Mouse (Mus musculus): ENCODE data around the gene Pip5k1a. TPM values are rescaled to one million over a fixed set of nuclear protein-coding genes. Genes with fewer than 3 reads are reported as not detected.
A peak's percentile ranks its signal among the peaks of the same experiment; 100 is the strongest.
"Not testable (repeated sequence)": the region's sequence is repeated elsewhere in the genome, so short reads cannot be mapped to it uniquely, and the experiment has no call there.

Gene Pip5k1a
- polyA plus RNA-seq, 1 experiment from 2014 or later = 15.4 TPM

DNA sequence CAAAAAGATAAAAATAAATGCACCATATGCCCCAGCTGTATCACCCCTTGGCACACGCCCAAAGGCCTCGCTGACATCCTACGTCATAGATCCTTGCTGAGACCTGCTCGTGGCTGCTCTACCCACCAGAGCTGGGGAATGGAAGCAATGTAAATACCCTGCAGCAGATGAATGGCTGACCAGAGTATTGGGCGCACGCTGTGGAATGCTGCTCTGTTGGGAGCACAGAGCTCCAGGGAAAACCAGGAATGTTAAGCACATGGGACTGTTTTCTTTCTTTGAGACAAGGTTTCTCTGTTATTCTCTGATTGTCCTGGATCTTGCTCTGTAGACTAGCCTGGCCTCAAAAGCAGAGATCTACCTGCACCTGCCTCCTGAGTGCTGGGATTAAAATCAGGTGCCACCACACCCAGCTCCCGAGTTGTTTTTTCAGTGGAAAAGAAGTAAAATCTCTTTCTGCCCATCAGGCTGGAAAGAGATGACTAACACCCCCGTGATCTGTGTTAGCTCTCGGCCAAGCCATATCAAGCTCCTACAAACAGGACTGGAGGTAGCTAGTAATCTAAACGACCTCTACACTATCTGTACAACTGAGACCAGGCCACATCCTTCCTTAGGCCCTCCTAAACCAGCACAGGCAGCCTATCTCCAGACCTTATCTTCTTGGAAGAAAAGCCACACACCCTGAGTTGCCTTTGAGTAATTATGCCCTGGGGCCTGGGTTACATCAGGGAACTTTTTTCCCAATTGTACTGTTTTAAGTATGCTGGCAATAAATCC is 52.1 kb downstream of the Pip5k1a start:
- ATAC-seq (ENCODE audit: low FRiP score) = no peak
- no peak overlapping the region for H3K4me3 ChIP-seq
- H3K27me3 ChIP-seq = no peaks in the 10 kb centered on the region
- H3K36me3 ChIP-seq = peaks cover 28% of the 10 kb centered on the region
- H3K27ac ChIP-seq = no peak overlapping the region
- WGBS = 59% methylated on average over 10 of the region's 10 CpGs
- no peak overlapping the region for H3K9ac ChIP-seq
- H3K9me3 ChIP-seq = no peaks in the 10 kb centered on the region
- H3K4me1 ChIP-seq (replicated peaks) = peaks cover 7% of the 10 kb centered on the region
- H3K4me2 ChIP-seq = no peak overlapping the region

DNA sequence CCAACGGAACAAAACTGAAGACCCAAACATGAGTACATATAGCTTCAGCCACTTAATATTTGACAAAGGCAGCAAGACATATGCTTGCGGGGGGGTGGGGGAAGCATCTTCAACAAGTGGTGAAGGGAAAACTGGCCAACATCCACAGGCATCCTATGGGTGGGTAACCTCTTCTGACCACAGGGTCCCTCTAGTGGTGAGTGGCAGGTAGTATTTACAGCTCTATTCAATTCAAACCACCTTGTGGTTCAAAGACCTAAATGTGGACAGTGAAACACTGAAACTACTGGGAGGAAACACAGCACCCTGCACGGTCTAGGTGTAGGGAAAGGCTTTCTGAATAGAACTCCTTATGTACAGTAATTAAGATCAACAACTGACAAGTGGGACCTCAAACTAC is 53.0 kb downstream of the Pip5k1a start:
- H3K9me3 ChIP-seq = no peaks in the 10 kb centered on the region
- H3K27ac ChIP-seq = no peak overlapping the region
- H3K4me3 ChIP-seq = no peak overlapping the region
- H3K4me2 ChIP-seq = no peak overlapping the region
- H3K27me3 ChIP-seq = no peaks in the 10 kb centered on the region
- peaks cover 18% of the 10 kb centered on the region for H3K36me3 ChIP-seq
- ATAC-seq (ENCODE audit: low FRiP score) = peak; percentile 43; the same call in 1 of the 2 replicates
- no peak overlapping the region for H3K9ac ChIP-seq
- 48% methylated on average over 3 of the region's 3 CpGs for WGBS
- peaks cover 7% of the 10 kb centered on the region for H3K4me1 ChIP-seq (replicated peaks)

DNA sequence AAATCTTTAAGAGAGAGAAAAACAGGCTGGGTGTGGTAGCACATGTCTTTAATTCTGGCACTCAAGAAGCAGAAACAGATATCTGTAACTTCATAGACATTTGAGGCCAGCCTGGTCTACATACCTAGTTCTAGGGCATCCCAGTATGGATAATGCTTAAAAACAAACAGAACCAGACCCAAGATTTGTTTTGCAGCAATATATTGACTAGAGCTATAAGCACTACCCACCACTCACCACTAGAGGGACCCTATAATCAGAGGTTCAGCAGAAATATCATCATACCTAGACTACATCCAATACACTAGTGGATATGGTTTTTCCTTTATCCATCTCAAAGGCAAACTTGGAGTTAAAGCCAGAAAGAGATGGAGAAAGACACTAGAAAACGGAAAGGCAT is 53.8 kb downstream of the Pip5k1a start:
- no peak overlapping the region for H3K27ac ChIP-seq
- WGBS = 40% methylated on average over 1 of the region's 1 CpGs
- H3K27me3 ChIP-seq = 0 out of 2 replicates have a peak, but pooled peaks cover 3% of the 10 kb centered on the region
- no peak overlapping the region for H3K9ac ChIP-seq
- H3K4me3 ChIP-seq = no peak overlapping the region
- peaks cover 12% of the 10 kb centered on the region for H3K36me3 ChIP-seq
- no peaks in the 10 kb centered on the region for H3K9me3 ChIP-seq
- ATAC-seq (ENCODE audit: low FRiP score) = no peak
- peaks cover 7% of the 10 kb centered on the region for H3K4me1 ChIP-seq (replicated peaks)
- no peak overlapping the region for H3K4me2 ChIP-seq

DNA sequence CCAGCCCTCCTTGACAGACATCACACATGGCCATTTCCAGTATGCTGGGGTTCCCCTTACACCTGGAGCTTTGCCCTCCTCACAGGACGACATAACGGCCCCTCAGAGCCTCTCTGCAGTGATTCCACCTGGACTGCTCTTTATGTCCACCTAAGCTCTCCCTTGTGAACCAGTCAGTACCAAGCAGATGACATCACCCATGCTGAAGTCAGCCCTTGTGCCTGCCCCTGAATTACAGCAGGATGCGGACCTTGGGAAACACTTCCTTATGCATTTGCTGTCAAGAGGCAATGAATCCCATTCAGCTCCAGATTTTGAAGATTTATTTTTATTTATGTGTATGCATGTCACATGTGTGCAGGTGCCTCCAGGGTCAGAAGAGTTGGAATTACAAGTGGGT is 58.8 kb downstream of the Pip5k1a start:
- H3K4me2 ChIP-seq = no peak overlapping the region
- no peaks in the 10 kb centered on the region for H3K36me3 ChIP-seq
- peaks cover under 1% of the 10 kb centered on the region; the same call in 1 of the 2 replicates for H3K4me1 ChIP-seq (replicated peaks)
- H3K4me3 ChIP-seq = no peak overlapping the region
- H3K9me3 ChIP-seq = no peaks in the 10 kb centered on the region
- H3K9ac ChIP-seq = no peak overlapping the region
- 83% methylated on average over 3 of the region's 3 CpGs for WGBS
- H3K27ac ChIP-seq = no peak overlapping the region
- H3K27me3 ChIP-seq = peaks cover 5% of the 10 kb centered on the region; the same call in 1 of the 2 replicates
- ATAC-seq (ENCODE audit: low FRiP score) = no peak

DNA sequence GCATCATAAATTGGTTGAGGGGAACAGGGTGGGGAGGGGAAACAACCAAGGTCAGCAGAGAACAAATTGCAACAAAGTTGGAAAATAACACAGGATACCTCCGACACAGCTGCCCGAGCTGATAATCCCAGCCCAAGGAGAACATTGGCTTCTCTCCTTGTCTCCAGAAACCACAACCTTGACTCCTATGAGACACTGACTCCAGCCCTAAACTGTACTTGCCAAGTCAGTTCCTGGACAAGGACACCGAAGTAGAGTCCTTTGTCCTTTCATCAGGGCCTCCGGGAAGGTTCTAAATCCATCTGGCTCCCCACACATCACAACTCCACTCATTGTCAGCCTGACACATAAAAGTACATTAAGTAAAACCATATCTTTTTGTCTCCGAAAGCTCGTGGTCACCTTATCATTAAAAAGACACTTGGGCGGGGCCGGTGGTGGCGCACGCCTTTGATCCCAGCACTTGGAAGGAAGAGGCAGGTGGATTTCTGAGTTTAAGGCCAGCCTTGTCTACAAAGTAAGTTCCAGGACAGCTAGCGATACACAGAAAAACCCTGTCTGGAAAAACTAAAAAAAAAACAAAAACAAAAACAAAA is 60.2 kb downstream of the Pip5k1a start:
- no peak for ATAC-seq (ENCODE audit: low FRiP score)

DNA sequence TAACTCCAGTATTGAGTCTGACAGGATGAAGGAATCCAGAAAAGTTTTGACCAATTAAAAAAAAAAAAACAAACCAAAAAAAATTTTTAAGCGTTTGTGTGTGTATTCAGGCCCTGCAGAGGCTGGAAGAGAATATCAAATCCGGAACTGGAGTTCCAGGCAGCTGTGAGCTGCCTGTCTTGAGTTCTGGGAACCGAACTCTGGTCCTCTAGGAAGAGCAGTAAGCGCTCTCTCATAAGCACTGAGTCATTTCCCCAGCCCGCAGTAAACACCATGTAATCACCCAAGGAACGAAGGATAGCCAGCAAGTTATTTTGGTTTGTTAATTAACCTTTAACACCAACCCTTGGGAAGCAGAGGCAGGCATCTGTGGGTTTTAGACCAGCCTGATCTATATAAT is 63.5 kb downstream of the Pip5k1a start:
- H3K9me3 ChIP-seq = no peaks in the 10 kb centered on the region
- peaks cover 3% of the 10 kb centered on the region; the same call in 1 of the 2 replicates for H3K27me3 ChIP-seq
- ATAC-seq (ENCODE audit: low FRiP score) = no peak
- H3K4me3 ChIP-seq = no peak overlapping the region
- H3K36me3 ChIP-seq = peaks cover 9% of the 10 kb centered on the region
- no peak overlapping the region for H3K9ac ChIP-seq
- H3K27ac ChIP-seq = no peak overlapping the region
- H3K4me1 ChIP-seq (replicated peaks) = peaks cover 11% of the 10 kb centered on the region
- 77% methylated on average over 6 of the region's 6 CpGs for WGBS
- H3K4me2 ChIP-seq = peak overlapping the region; percentile 76; the same call in 1 of the 2 replicates

More for the DNA sequence above, 60.2 kb downstream of the Pip5k1a start:
- H3K27ac ChIP-seq = no peak overlapping the region
- H3K9me3 ChIP-seq = no peaks in the 10 kb centered on the region
- 91% methylated on average over 11 of the region's 11 CpGs for WGBS
- no peaks in the 10 kb centered on the region for H3K36me3 ChIP-seq
- no peak overlapping the region for H3K4me2 ChIP-seq
- H3K9ac ChIP-seq = no peak overlapping the region
- H3K4me1 ChIP-seq (replicated peaks) = peaks cover 7% of the 10 kb centered on the region
- no peak overlapping the region for H3K4me3 ChIP-seq
- peaks cover 5% of the 10 kb centered on the region; the same call in 1 of the 2 replicates for H3K27me3 ChIP-seq

DNA sequence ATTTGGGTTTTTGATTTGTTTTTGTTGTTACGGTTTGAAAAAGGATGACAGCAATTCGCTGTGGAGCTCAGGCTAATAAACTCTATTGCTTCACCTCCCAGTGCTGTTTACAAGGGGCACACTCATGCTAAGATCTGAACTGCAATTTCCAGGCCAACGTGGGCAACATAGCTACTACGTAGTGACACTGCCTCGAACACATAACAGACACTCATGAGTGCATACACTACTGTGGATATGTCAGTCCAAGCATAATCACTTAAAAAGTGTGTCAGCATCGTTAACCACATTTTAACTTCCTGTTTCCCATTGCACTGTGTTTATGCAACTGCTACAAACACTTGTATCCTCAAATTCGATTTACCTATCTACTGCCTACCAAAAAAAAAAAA is 63.9 kb downstream of the Pip5k1a start:
- H3K4me3 ChIP-seq = peak overlapping the region; percentile 82
- peak overlapping the region; percentile 71 for H3K27ac ChIP-seq
- H3K36me3 ChIP-seq = peaks cover 12% of the 10 kb centered on the region
- peak; percentile 67 for ATAC-seq (ENCODE audit: low FRiP score)
- peaks cover 11% of the 10 kb centered on the region for H3K4me1 ChIP-seq (replicated peaks)
- WGBS = 40% methylated on average over 7 of the region's 7 CpGs
- H3K27me3 ChIP-seq = peaks cover 2% of the 10 kb centered on the region; the same call in 1 of the 2 replicates
- peak overlapping the region; percentile 61; the same call in 1 of the 2 replicates for H3K9ac ChIP-seq
- no peaks in the 10 kb centered on the region for H3K9me3 ChIP-seq
- peak overlapping the region; percentile 76 for H3K4me2 ChIP-seq

DNA sequence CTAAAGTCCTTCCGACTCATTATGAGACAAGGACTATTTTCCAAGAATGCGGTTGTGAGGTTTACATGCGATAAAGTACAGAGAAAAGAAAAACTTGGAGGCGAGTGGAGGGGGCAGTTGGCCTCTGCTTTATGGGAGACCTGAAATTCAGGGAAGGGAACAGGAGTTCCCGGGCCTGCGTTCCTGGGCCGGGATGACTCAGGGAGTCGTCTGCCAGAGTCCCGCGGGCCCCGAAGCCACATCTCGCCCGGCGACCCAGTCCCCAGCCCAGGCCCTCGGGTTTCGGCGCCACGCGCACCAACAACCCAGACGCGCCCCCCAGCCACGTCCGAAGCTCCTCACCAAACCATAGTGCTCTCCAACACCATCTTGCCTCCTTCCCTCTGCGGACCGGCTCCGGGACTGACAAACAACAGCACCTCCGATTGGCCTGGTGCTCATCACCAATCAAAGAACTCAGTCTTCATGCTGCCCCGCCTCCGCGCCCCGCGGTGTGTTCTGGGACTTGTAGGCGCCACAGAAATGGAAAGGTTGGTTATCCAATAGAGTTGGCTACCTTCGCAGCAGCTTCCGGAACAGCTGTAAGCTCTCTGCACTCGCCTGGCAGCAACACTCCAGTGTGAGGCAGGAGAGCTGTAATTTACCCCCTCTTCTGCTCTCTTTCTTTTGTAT is 64.4 kb downstream of the Pip5k1a start, which contains the start of gene Psmd4:
Gene Psmd4, minus strand, starts transcription at position 449 of the 672 bp plus-strand sequence.
- Histone ChIP-seq H3K4me1 (replicated peaks) (peaks cover 11% of the 10 kb centered on the region), H3K4me2 (peak within 1 kb of the TSS; percentile 76), H3K9me3 (no peaks in the 10 kb centered on the region), H3K27me3 (no peaks in the 10 kb centered on the region), H3K4me3 (peak within 1 kb of the TSS; percentile 82), H3K36me3 (peaks cover 12% of the 10 kb centered on the region), H3K9ac (peak within 1 kb of the TSS; percentile 89), H3K27ac (peak within 1 kb of the TSS; percentile 71)
- WGBS = under 1% methylated on average over 36 of the region's 36 CpGs
- peak; percentile 99 for ATAC-seq (ENCODE audit: low FRiP score)

DNA sequence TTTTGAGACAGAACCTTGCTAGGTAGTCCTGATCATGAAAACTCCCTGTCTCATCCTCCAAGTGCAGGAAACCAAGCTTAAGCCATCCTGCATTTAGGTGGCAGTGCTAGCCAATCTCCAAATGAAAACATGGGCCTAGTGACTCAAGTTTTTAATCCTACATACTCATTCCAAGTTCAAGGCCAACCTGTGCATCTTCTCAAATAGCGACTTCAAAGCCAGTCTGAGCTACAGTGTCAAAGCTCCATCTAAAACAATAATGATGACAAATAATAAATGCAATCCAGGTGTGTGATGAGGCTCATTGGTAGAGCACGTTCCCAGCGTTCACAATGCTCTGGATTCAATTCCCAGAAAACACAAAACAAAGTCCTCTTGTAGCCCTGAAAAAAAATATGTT is 65.1 kb downstream of the Pip5k1a start:
- H3K27me3 ChIP-seq = no peaks in the 10 kb centered on the region
- H3K4me1 ChIP-seq (replicated peaks) = peaks cover 11% of the 10 kb centered on the region
- H3K36me3 ChIP-seq = peaks cover 13% of the 10 kb centered on the region
- ATAC-seq (ENCODE audit: low FRiP score) = no peak
- H3K9ac ChIP-seq = peak overlapping the region; percentile 89
- no peaks in the 10 kb centered on the region for H3K9me3 ChIP-seq
- WGBS = 14% methylated on average over 3 of the region's 3 CpGs
- peak overlapping the region; percentile 76 for H3K4me2 ChIP-seq
- H3K4me3 ChIP-seq = peak overlapping the region; percentile 82
- no peak overlapping the region for H3K27ac ChIP-seq

DNA sequence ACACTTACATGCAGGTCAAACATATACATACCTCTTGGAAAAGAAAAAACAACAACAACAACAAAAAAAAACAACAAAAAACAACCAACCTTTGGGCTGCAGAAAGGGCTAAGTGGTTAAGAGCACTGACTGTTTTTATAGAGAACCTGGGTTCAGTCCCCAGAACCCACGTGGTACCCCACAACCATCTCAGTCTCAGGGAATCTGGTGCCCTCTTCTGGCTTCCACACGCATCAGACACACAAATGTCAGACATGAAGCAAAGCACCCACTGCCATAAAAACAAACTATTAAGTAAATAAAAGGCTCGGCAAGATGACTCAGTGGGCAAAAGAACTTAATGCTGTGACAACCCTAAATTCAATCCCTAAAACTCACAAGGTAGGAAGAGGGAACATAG is 76.8 kb downstream of the Pip5k1a start:
- no peaks in the 10 kb centered on the region for H3K27me3 ChIP-seq
- H3K9ac ChIP-seq = no peak overlapping the region
- H3K4me1 ChIP-seq (replicated peaks) = peaks cover 6% of the 10 kb centered on the region; the same call in 1 of the 2 replicates
- no peaks in the 10 kb centered on the region for H3K9me3 ChIP-seq
- peaks cover 54% of the 10 kb centered on the region for H3K36me3 ChIP-seq
- no peak overlapping the region for H3K4me3 ChIP-seq
- ATAC-seq (ENCODE audit: low FRiP score) = no peak
- no peak overlapping the region for H3K4me2 ChIP-seq
- no peak overlapping the region for H3K27ac ChIP-seq
- 79% methylated on average over 3 of the region's 3 CpGs for WGBS

DNA sequence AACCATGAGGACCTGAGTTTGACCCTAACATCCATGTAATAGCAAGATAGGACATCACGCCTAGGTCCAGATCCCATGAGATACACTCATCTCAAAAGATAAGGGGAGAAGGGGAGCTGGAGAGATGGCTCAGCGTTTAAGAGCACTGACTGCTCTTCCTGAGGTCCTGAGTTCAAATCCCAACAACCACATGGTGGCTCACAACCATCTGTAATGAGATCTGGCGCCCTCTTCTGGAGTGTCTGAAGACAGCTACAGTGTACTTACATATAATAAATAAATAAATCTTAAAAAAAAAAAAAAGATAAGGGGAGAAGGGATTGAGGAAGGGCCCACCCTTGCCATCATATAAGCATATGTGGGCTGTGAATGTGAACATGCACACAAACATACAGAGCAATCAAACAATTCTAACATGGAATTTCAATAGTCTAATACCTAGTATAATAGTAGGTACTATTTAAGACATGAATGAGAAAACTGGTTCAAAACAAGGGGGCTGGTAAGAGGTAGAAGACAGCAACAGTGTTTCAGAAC is 77.4 kb downstream of the Pip5k1a start:
- not testable (repeated sequence) for ATAC-seq (ENCODE audit: low FRiP score); H3K27ac ChIP-seq; H3K4me2 ChIP-seq; H3K9me3 ChIP-seq; H3K4me3 ChIP-seq; H3K9ac ChIP-seq; H3K27me3 ChIP-seq
- H3K4me1 ChIP-seq (replicated peaks) = peaks cover 10% of the 10 kb centered on the region; the same call in 1 of the 2 replicates
- peaks cover 48% of the 10 kb centered on the region for H3K36me3 ChIP-seq
- WGBS = 85% methylated on average over 3 of the region's 3 CpGs

DNA sequence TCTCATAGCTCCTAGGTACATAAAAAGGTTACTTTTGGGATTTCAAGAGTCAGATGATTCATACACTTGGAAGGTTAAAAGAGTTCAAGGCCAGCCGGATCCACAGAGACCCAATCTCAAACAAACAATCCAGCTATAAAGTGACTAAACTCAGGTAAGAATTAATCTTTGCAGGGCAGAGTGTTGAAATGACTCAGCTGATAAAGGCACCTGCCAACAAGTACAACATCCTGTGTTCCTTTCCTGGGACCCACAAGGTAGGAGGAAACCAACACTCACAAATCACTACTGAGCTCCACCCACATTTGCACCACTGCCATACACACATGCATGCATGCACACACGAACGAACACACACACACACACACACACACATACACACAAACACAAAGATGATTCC is 78.1 kb downstream of the Pip5k1a start:
- WGBS = 91% methylated on average over 3 of the region's 3 CpGs
- no peak overlapping the region for H3K27ac ChIP-seq

More for the DNA sequence above, 78.1 kb downstream of the Pip5k1a start:
- Histone ChIP-seq H3K4me3 (no peak overlapping the region), H3K9ac (no peak overlapping the region), H3K36me3 (peaks cover 40% of the 10 kb centered on the region), H3K4me2 (no peak overlapping the region), H3K27me3 (no peaks in the 10 kb centered on the region), H3K9me3 (no peaks in the 10 kb centered on the region), H3K4me1 (replicated peaks) (peaks cover 10% of the 10 kb centered on the region; the same call in 1 of the 2 replicates)
- ATAC-seq (ENCODE audit: low FRiP score) = no peak

Data from hindbrain, embryonic 13.5 days (tissue).